Mouse (Mus musculus) G1E (cell line): Measurements from ENCODE around the gene Fgfr3.

Source experiments
- CTCF ChIP-seq: IDR thresholded peaks from 2 replicates; pipeline ENCODE4 v1.5.1; 2012; ENCODE audit warnings: low read depth, low read length, inconsistent platforms, mixed read lengths
- GATA1 ChIP-seq: IDR thresholded peaks from 2 replicates; pipeline ENCODE4 v1.6.1; 2012; ENCODE audit warnings: borderline replicate concordance, low read length, inconsistent platforms, mixed read lengths
- POLR2AphosphoS5 ChIP-seq: IDR thresholded peaks from 2 replicates; pipeline ENCODE4 v1.6.1; 2012; ENCODE audit warnings: low read depth, low read length, inconsistent platforms; ENCODE audit not compliant: insufficient replicate concordance
- TAL1 ChIP-seq: conservative IDR thresholded peaks from 2 replicates; pipeline ENCODE4 v1.6.1; 2012; ENCODE audit warnings: low read depth, low read length, inconsistent platforms, mixed read lengths

GRCm38 (mm10) chr5:33684932-33685331 is 36.5 kb upstream of the Fgfr3 start:
- TF ChIP-seq CTCF, result no peak
- TF ChIP-seq TAL1, result no peak
- TF ChIP-seq GATA1, result no peak
- no peak for TF ChIP-seq POLR2AphosphoS5
